Mouse (Mus musculus) frontal cortex, postnatal 25 days (tissue): ENCODE data around the gene Nr1d1.
A peak's percentile ranks its signal among the peaks of the same experiment; 100 is the strongest.

Source experiments
- DNase-seq, 2 experiments: peaks; one replicate each; pipeline ENCODE4 v3.0.0; 2022; ENCODE audit warnings: low spot score in 2 of 2

The Nr1d1 gene

GRCm38 (mm10) chr11:98774582-98775347 is at the start of gene Nr1d1:
Gene Nr1d1 (minus strand): TSS chr11:98775333.
- no peak for DNase-seq

GRCm38 (mm10) chr11:98820968-98821367 is 45.8 kb upstream of the Nr1d1 start:
- no peak for DNase-seq

GRCm38 (mm10) chr11:98816706-98817239 is 41.6 kb upstream of the Nr1d1 start:
- no peak for DNase-seq

- no peak for DNase-seq
Observed at GRCm38 (mm10) chr11:98810686-98811085, 35.6 kb upstream of the Nr1d1 start.

- DNase-seq, result peak; percentile 96 to 97
Observed at GRCm38 (mm10) chr11:98809457-98810290, 34.5 kb upstream of the Nr1d1 start.

GRCm38 (mm10) chr11:98808417-98808816 is 33.3 kb upstream of the Nr1d1 start:
- DNase-seq, result no peak

GRCm38 (mm10) chr11:98804605-98805004 is 29.5 kb upstream of the Nr1d1 start, which contains the start of gene Casc3:
Gene Casc3 (plus strand): TSS chr11:98804905.
- no peak for DNase-seq

- DNase-seq, result no peak
Observed at GRCm38 (mm10) chr11:98797909-98798308, 22.8 kb upstream of the Nr1d1 start.

- DNase-seq, result no peak
Observed at GRCm38 (mm10) chr11:98797306-98797705, 22.2 kb upstream of the Nr1d1 start.

- peak in 1 of 2 experiments; percentile 65 for DNase-seq
Observed at GRCm38 (mm10) chr11:98796515-98797216, 21.5 kb upstream of the Nr1d1 start.

GRCm38 (mm10) chr11:98795714-98796514 is 20.8 kb upstream of the Nr1d1 start:
- DNase-seq, result no peak

GRCm38 (mm10) chr11:98795015-98795713 is 20.0 kb upstream of the Nr1d1 start, which contains the start of gene Msl1:
Gene Msl1 (plus strand): TSS chr11:98795516.
- peak; percentile 68 to 79 for DNase-seq

GRCm38 (mm10) chr11:98794469-98795014 is 19.4 kb upstream of the Nr1d1 start:
- DNase-seq, result peak in 1 of 2 experiments; percentile 53

- no peak for DNase-seq
Observed at GRCm38 (mm10) chr11:98792081-98792480, 16.9 kb upstream of the Nr1d1 start.

GRCm38 (mm10) chr11:98791448-98791847 is 16.3 kb upstream of the Nr1d1 start:
- DNase-seq, result no peak

- DNase-seq, result no peak
Observed at GRCm38 (mm10) chr11:98790631-98791205, 15.6 kb upstream of the Nr1d1 start.

GRCm38 (mm10) chr11:98789824-98790223 is 14.7 kb upstream of the Nr1d1 start:
- DNase-seq, result no peak

GRCm38 (mm10) chr11:98789219-98789807 is 14.2 kb upstream of the Nr1d1 start:
- no peak for DNase-seq

- peak in 1 of 2 experiments; percentile 76 for DNase-seq
Observed at GRCm38 (mm10) chr11:98788550-98789218, 13.6 kb upstream of the Nr1d1 start.
